Mouse (Mus musculus) brain, embryonic 18.5 days (tissue): ENCODE measurements around the gene Gdpgp1.

Experiments
- DNase-seq: peaks from one replicate; pipeline ENCODE4 v3.0.0-alpha.2; 2012; ENCODE audit warnings: low read depth, low spot score

Gene Gdpgp1

GRCm38 (mm10) chr7:80227065-80227464 is 5.6 kb upstream of the Gdpgp1 start:
- DNase-seq: no peak

GRCm38 (mm10) chr7:80230196-80230595 is 2.5 kb upstream of the Gdpgp1 start:
- no peak for DNase-seq

- DNase-seq: no peak
Observed at GRCm38 (mm10) chr7:80231971-80232488, 635 bp upstream of the Gdpgp1 start.

GRCm38 (mm10) chr7:80233799-80234198 is 1.1 kb downstream of the Gdpgp1 start:
- no peak for DNase-seq

- no peak for DNase-seq
Observed at GRCm38 (mm10) chr7:80238542-80238941, 5.9 kb downstream of the Gdpgp1 start.

- no peak for DNase-seq
Observed at GRCm38 (mm10) chr7:80241661-80242060, 9.0 kb downstream of the Gdpgp1 start.

GRCm38 (mm10) chr7:80244851-80245250 is 12.2 kb downstream of the Gdpgp1 start:
- DNase-seq: no peak

- peak; percentile 95 for DNase-seq
Observed at GRCm38 (mm10) chr7:80246148-80246721, 13.6 kb downstream of the Gdpgp1 start, which contains the start of gene Ttll13. Gene Ttll13 (plus strand): TSS chr7:80246376.

GRCm38 (mm10) chr7:80246859-80247258 is 14.2 kb downstream of the Gdpgp1 start:
- no peak for DNase-seq

- no peak for DNase-seq
Observed at GRCm38 (mm10) chr7:80252437-80252836, 19.8 kb downstream of the Gdpgp1 start.

GRCm38 (mm10) chr7:80252886-80253285 is 20.2 kb downstream of the Gdpgp1 start:
- no peak for DNase-seq

GRCm38 (mm10) chr7:80255981-80256380 is 23.3 kb downstream of the Gdpgp1 start:
- no peak for DNase-seq

- DNase-seq: no peak
Observed at GRCm38 (mm10) chr7:80257706-80258105, 25.0 kb downstream of the Gdpgp1 start.

GRCm38 (mm10) chr7:80260625-80261371 is 28.1 kb downstream of the Gdpgp1 start, which contains the start of gene Ngrn:
Gene Ngrn (plus strand): TSS chr7:80261215.
- DNase-seq: peak; percentile 74

- no peak for DNase-seq
Observed at GRCm38 (mm10) chr7:80261372-80261990, 28.8 kb downstream of the Gdpgp1 start.

- DNase-seq: no peak
Observed at GRCm38 (mm10) chr7:80264606-80265005, 31.9 kb downstream of the Gdpgp1 start.

- DNase-seq: no peak
Observed at GRCm38 (mm10) chr7:80267764-80268163, 35.1 kb downstream of the Gdpgp1 start.

GRCm38 (mm10) chr7:80268897-80269750 is 36.5 kb downstream of the Gdpgp1 start, which contains the start of gene Vps33b:
Gene Vps33b (plus strand): TSS chr7:80269649.
- peak; percentile 84 for DNase-seq

GRCm38 (mm10) chr7:80269751-80270255 is 37.1 kb downstream of the Gdpgp1 start:
- DNase-seq: no peak

GRCm38 (mm10) chr7:80273456-80273855 is 40.8 kb downstream of the Gdpgp1 start:
- DNase-seq: no peak

- no peak for DNase-seq
Observed at GRCm38 (mm10) chr7:80276374-80276773, 43.7 kb downstream of the Gdpgp1 start.
